Comparison of ENCODE assay signal across 12 mouse cellular contexts in genomic region chr19:56998910-56999309, GRCm38 (mm10). TPM values are rescaled to one million over a fixed set of nuclear protein-coding genes. Genes with fewer than 3 reads are reported as not detected.
DNase-seq lines count a peak whose midpoint lies in the region; ATAC-seq and TF ChIP-seq lines count a peak whose summit lies in the region.
"Had no signal": no experiment of that assay in that cellular context is flagged by ENCODE, and none has a peak within 500 bp of the region (broad histone marks: within the 10 kb centered on the region; RNA-seq: fewer than 3 reads in every experiment).

No protein-coding gene starts in this region.

- no peak for TF ChIP-seq POLR2A in kidney, adult 2 months (IDR thresholded peaks at IDR 0.05; ENCODE audit: low read depth, low read length)

- no peak for TF ChIP-seq CTCF in kidney, adult 2 months (conservative IDR thresholded peaks at IDR 0.05; ENCODE audit: insufficient read depth, insufficient read length, low read depth, low read length)
- TF ChIP-seq CTCF in forebrain, postnatal 0 days (IDR thresholded peaks at IDR 0.05; ENCODE audit: low read depth) = no peak
- TF ChIP-seq CTCF in midbrain, postnatal 0 days (IDR thresholded peaks at IDR 0.05) = no peak

- no peaks in the 10 kb centered on the region for H3K9me3 ChIP-seq in kidney, embryonic 14.5 days (ENCODE audit: control insufficient read depth, low read length)
- H3K9me3 ChIP-seq in embryonic facial prominence, embryonic 12.5 days = no peaks in the 10 kb centered on the region
- H3K9me3 ChIP-seq in forebrain, postnatal 0 days (ENCODE audit: low read length) = no peaks in the 10 kb centered on the region
- H3K9me3 ChIP-seq in midbrain, postnatal 0 days (ENCODE audit: low read length) = no peaks in the 10 kb centered on the region
- H3K9me3 ChIP-seq in liver, embryonic 11.5 days (ENCODE audit: control insufficient read depth, low read length) = no peaks in the 10 kb centered on the region
- H3K9me3 ChIP-seq: liver, embryonic 15.5 days had no signal

- H3K36me3 ChIP-seq in kidney, adult 2 months (ENCODE audit: control insufficient read depth, insufficient read depth, low read length) = no peaks in the 10 kb centered on the region
- no peaks in the 10 kb centered on the region for H3K36me3 ChIP-seq in kidney, embryonic 14.5 days (ENCODE audit: control insufficient read depth, insufficient read depth, low read length)
- no peaks in the 10 kb centered on the region for H3K36me3 ChIP-seq in embryonic facial prominence, embryonic 12.5 days
- no peaks in the 10 kb centered on the region for H3K36me3 ChIP-seq in forebrain, postnatal 0 days (ENCODE audit: insufficient read depth)
- no peaks in the 10 kb centered on the region for H3K36me3 ChIP-seq in midbrain, postnatal 0 days (ENCODE audit: insufficient read depth, low read length)
- H3K36me3 ChIP-seq in liver, embryonic 11.5 days (ENCODE audit: control insufficient read depth, insufficient read depth, low read length) = no peaks in the 10 kb centered on the region
- H3K36me3 ChIP-seq: liver, embryonic 15.5 days had no signal

- peak overlapping the region; percentile 41; the same call in 1 of the 2 replicates for H3K27ac ChIP-seq in kidney, adult 2 months (ENCODE audit: insufficient read depth, low read depth, low read length)
- no peak overlapping the region for H3K27ac ChIP-seq in kidney, embryonic 14.5 days (ENCODE audit: low read depth, low read length)
- H3K27ac ChIP-seq in embryonic facial prominence, embryonic 12.5 days = peak overlapping the region; percentile 85
- 0 out of 2 replicates have a peak overlapping the region, but pooled peaks have one; percentile 40 for H3K27ac ChIP-seq in forebrain, postnatal 0 days (ENCODE audit: low read depth, low read length)
- H3K27ac ChIP-seq in midbrain, postnatal 0 days (ENCODE audit: low read depth, low read length) = peak overlapping the region; percentile 39
- H3K27ac ChIP-seq in liver, embryonic 11.5 days (ENCODE audit: low read depth, low read length) = no peak overlapping the region
- H3K27ac ChIP-seq: left cerebral cortex, adult 2 months; liver, embryonic 15.5 days had no signal

- no peak overlapping the region for H3K9ac ChIP-seq in kidney, embryonic 14.5 days (ENCODE audit: low read depth, low read length)
- H3K9ac ChIP-seq in embryonic facial prominence, embryonic 12.5 days = no peak overlapping the region
- H3K9ac ChIP-seq in forebrain, postnatal 0 days = no peak overlapping the region
- H3K9ac ChIP-seq in midbrain, postnatal 0 days (replicated peaks; ENCODE audit: low read length, poor library complexity, severe bottlenecking) = no peak overlapping the region
- no peak overlapping the region for H3K9ac ChIP-seq in liver, embryonic 11.5 days (ENCODE audit: low read depth, low read length)
- H3K9ac ChIP-seq: liver, embryonic 15.5 days had no signal

- H3K4me2 ChIP-seq in kidney, embryonic 14.5 days (replicated peaks; ENCODE audit: low read depth, low read length) = no peak overlapping the region
- H3K4me2 ChIP-seq in embryonic facial prominence, embryonic 12.5 days (replicated peaks) = no peak overlapping the region
- no peak overlapping the region for H3K4me2 ChIP-seq in forebrain, postnatal 0 days (ENCODE audit: low read depth)
- no peak overlapping the region for H3K4me2 ChIP-seq in midbrain, postnatal 0 days (ENCODE audit: low read depth, low read length, poor library complexity, severe bottlenecking)
- no peak overlapping the region for H3K4me2 ChIP-seq in liver, embryonic 11.5 days
- H3K4me2 ChIP-seq: liver, embryonic 15.5 days had no signal

- H3K4me1 ChIP-seq in kidney, adult 2 months (ENCODE audit: control insufficient read depth, insufficient read depth, low read length) = peaks cover 29% of the 10 kb centered on the region
- H3K4me1 ChIP-seq in kidney, embryonic 14.5 days (ENCODE audit: control insufficient read depth, insufficient read depth, low read length) = peaks cover 36% of the 10 kb centered on the region
- H3K4me1 ChIP-seq in embryonic facial prominence, embryonic 12.5 days = peaks cover 41% of the 10 kb centered on the region
- peaks cover 6% of the 10 kb centered on the region; the same call in 1 of the 2 replicates for H3K4me1 ChIP-seq in forebrain, postnatal 0 days (ENCODE audit: insufficient read depth)
- peaks cover 5% of the 10 kb centered on the region; the same call in 1 of the 2 replicates for H3K4me1 ChIP-seq in midbrain, postnatal 0 days (ENCODE audit: insufficient read depth, low read length)
- H3K4me1 ChIP-seq in liver, embryonic 11.5 days (replicated peaks; ENCODE audit: control insufficient read depth, insufficient read depth, low read length) = peaks cover 5% of the 10 kb centered on the region; the same call in 1 of the 2 replicates
- H3K4me1 ChIP-seq: liver, embryonic 15.5 days had no signal

- ATAC-seq in kidney, embryonic 14.5 days (ENCODE audit: low FRiP score, low TSS enrichment) = no peak
- ATAC-seq in embryonic facial prominence, embryonic 12.5 days (ENCODE audit: insufficient number of reproducible peaks, insufficient read depth, low FRiP score, low TSS enrichment) = no peak
- ATAC-seq in forebrain, postnatal 0 days = no peak
- ATAC-seq in midbrain, postnatal 0 days (ENCODE audit: low FRiP score) = no peak
- ATAC-seq in liver, embryonic 11.5 days (replicated peaks; ENCODE audit: low FRiP score) = no peak

- WGBS in kidney, adult 2 months = 65% methylated on average over 2 of the region's 2 CpGs
- WGBS in kidney, embryonic 14.5 days = 86% methylated on average over 2 of the region's 2 CpGs
- 68% methylated on average over 2 of the region's 2 CpGs for whole genome bisulfite sequencing in embryonic facial prominence, embryonic 12.5 days
- WGBS in forebrain, postnatal 0 days = 33% methylated on average over 2 of the region's 2 CpGs
- 75% methylated on average over 2 of the region's 2 CpGs for WGBS in midbrain, postnatal 0 days
- 74% methylated on average over 2 of the region's 2 CpGs for WGBS in liver, embryonic 11.5 days

- no peak for DNase-seq in kidney, adult 2 months
- DNase-seq in forebrain, postnatal 0 days = no peak
- DNase-seq in midbrain, postnatal 0 days (ENCODE audit: low spot score) = peak; percentile 75
- DNase-seq in liver, embryonic 11.5 days (ENCODE audit: low spot score) = no peak
- DNase-seq in layer of hippocampus, postnatal 25 days (ENCODE audit: extremely low spot score in 1 of 2, low spot score in 1 of 2) = no peak
- DNase-seq: adrenal gland, adult 2 months; thymus, postnatal 4 days had no signal

- no peak overlapping the region for H3K4me3 ChIP-seq in kidney, adult 2 months (ENCODE audit: insufficient read depth, low read depth, low read length)
- H3K4me3 ChIP-seq in kidney, embryonic 14.5 days (ENCODE audit: low read length) = no peak overlapping the region
- no peak overlapping the region for H3K4me3 ChIP-seq in embryonic facial prominence, embryonic 12.5 days
- H3K4me3 ChIP-seq in forebrain, postnatal 0 days (ENCODE audit: low read depth, low read length) = no peak overlapping the region
- H3K4me3 ChIP-seq in midbrain, postnatal 0 days (ENCODE audit: low read depth, low read length) = no peak overlapping the region
- no peak overlapping the region for H3K4me3 ChIP-seq in liver, embryonic 11.5 days (ENCODE audit: low read depth, low read length)
- H3K4me3 ChIP-seq: left cerebral cortex, adult 2 months; liver, embryonic 15.5 days had no signal

- no peaks in the 10 kb centered on the region for H3K27me3 ChIP-seq in kidney, adult 2 months (replicated peaks; ENCODE audit: control insufficient read depth, insufficient read depth, low read length)
- no peaks in the 10 kb centered on the region for H3K27me3 ChIP-seq in kidney, embryonic 14.5 days (ENCODE audit: control insufficient read depth, insufficient read depth, low read length)
- peaks cover 3% of the 10 kb centered on the region; the same call in 1 of the 2 replicates for H3K27me3 ChIP-seq in embryonic facial prominence, embryonic 12.5 days
- H3K27me3 ChIP-seq in forebrain, postnatal 0 days (ENCODE audit: insufficient read depth, low read length) = no peaks in the 10 kb centered on the region
- no peaks in the 10 kb centered on the region for H3K27me3 ChIP-seq in midbrain, postnatal 0 days (ENCODE audit: insufficient read depth, low read length)
- no peaks in the 10 kb centered on the region for H3K27me3 ChIP-seq in liver, embryonic 11.5 days (replicated peaks; ENCODE audit: control insufficient read depth, insufficient read depth, low read length)

RNA-seq across cellular contexts. Expression of gene Afap1l2, which starts 9.1 kb away (rescaled TPM):
- 9.2 and 10.1 TPM in 2 replicates for polyA plus RNA-seq in kidney, adult 2 months (2012; rRNA removed)
- polyA plus RNA-seq in kidney, embryonic 14.5 days (2014; fragmentation: Nextera tagmentation; extraction: Ambion mirVana) = 9.0 and 12.5 TPM in 2 replicates
- 9.7 and 10.3 TPM in 2 replicates for polyA plus RNA-seq in embryonic facial prominence, embryonic 12.5 days (2016; fragmentation: Nextera tagmentation; extraction: Ambion mirVana)
- 11.6 and 12.7 TPM in 2 replicates for total RNA-seq in forebrain, postnatal 0 days (2014; rRNA removed)
- polyA plus RNA-seq in forebrain, postnatal 0 days (2015; fragmentation: Nextera tagmentation; extraction: Ambion mirVana) = 8.5 and 10.1 TPM in 2 replicates
- total RNA-seq in midbrain, postnatal 0 days (2014; rRNA removed) = 13.2 and 15.3 TPM in 2 replicates
- 8.1 and 10.8 TPM in 2 replicates for polyA plus RNA-seq in midbrain, postnatal 0 days (2015; fragmentation: Nextera tagmentation; extraction: Ambion mirVana)
- polyA plus RNA-seq in liver, embryonic 11.5 days (2014; fragmentation: Nextera tagmentation; extraction: Ambion mirVana) = 1.2 and 1.5 TPM in 2 replicates
- 10 to 100 TPM; 12.6 to 13.7 TPM for total RNA-seq in layer of hippocampus, postnatal 25 days (2021)
- total RNA-seq: granulocyte monocyte progenitor cell, adult 5-6 weeks had no signal

Comparison
In these comparisons a context has a peak if more than half of its experiments do, and no peak if none do; other contexts are left out.
1. H3K27ac ChIP-seq: peak in kidney, adult 2 months (single experiment), embryonic facial prominence, embryonic 12.5 days (single experiment), forebrain, postnatal 0 days (single experiment) and midbrain, postnatal 0 days (single experiment); none in kidney, embryonic 14.5 days (single experiment) and liver, embryonic 11.5 days (single experiment).